Mouse (Mus musculus): ENCODE results near the gene Marf1. TPM values are rescaled to one million over a fixed set of nuclear protein-coding genes. Genes with fewer than 3 reads are reported as not detected.

The Marf1 gene
- polyA plus RNA-seq, 1 experiment from 2014 or later: 6.3 TPM

DNA sequence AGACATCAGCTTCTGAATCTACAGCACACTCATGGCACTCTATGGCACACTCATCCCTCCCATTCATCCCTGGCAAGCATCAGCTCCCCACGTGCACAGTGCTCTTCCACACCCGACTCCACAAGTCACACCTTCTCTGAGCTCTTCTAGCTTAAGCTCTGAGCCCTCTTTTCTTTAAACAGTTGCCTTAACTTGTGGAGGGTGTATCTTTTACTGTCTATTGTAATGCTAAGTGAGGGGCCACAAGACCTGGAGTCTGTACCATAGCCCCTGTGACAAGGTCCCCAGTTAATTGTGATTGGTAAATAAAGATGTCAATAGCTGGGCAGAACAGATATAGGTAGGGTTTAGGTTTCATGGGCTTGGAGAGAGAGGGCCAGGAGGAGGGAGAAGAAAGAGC lies 39.2 kb downstream of the Marf1 start:
- Histone ChIP-seq H3K9ac (ENCODE audit: low read length) (no peak overlapping the region), H3K27ac (replicated peaks) (no peak overlapping the region), H3K4me2 (replicated peaks; ENCODE audit: low read depth) (no peak overlapping the region), H3K4me3 (ENCODE audit: low read depth, low read length) (no peak overlapping the region), H3K36me3 (ENCODE audit: control insufficient read depth, insufficient read depth, low read length) (peaks cover 13% of the 10 kb centered on the region; the same call in 1 of the 2 replicates), H3K27me3 (ENCODE audit: control insufficient read depth, insufficient read depth, low read length) (no peaks in the 10 kb centered on the region), H3K4me1 (replicated peaks; ENCODE audit: control insufficient read depth, insufficient read depth) (no peaks in the 10 kb centered on the region), H3K9me3 (ENCODE audit: control insufficient read depth, low read length) (no peaks in the 10 kb centered on the region)
- DNase-seq (ENCODE audit: low spot score) (no peak), ATAC-seq (ENCODE audit: low FRiP score, low TSS enrichment) (no peak)
- TF ChIP-seq EP300 (optimal IDR thresholded peaks at IDR 0.05) (no peak), CTCF (IDR thresholded peaks at IDR 0.05; ENCODE audit: low read depth) (no peak)
- 82% methylated on average over 2 of the region's 2 CpGs for WGBS

DNA sequence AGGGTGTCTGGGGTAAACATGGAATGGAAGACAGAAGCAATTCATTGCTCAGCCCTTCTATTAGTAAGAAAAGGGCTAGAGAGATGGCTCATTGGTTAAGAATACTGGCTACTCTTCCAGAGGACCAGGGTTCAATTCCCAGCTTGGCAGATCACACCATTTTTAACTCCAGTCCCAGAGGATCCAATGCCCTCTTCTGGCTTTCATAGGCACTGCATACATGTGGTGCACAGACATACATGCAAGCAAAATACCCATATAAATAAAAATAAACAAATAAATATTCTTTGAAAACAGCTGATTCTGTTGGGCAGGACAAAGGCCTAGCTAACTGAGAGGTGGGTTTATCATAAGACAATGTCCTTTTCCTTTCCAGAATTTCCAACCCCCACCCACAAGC lies 40.6 kb downstream of the Marf1 start:
- no peak for ATAC-seq (ENCODE audit: low FRiP score, low TSS enrichment)
- peaks cover 13% of the 10 kb centered on the region; the same call in 1 of the 2 replicates for H3K36me3 ChIP-seq (ENCODE audit: control insufficient read depth, insufficient read depth, low read length)
- TF ChIP-seq EP300 (optimal IDR thresholded peaks at IDR 0.05) (no peak), CTCF (IDR thresholded peaks at IDR 0.05; ENCODE audit: low read depth) (peak; percentile 32; the same call in 1 of the 2 replicates)

DNA sequence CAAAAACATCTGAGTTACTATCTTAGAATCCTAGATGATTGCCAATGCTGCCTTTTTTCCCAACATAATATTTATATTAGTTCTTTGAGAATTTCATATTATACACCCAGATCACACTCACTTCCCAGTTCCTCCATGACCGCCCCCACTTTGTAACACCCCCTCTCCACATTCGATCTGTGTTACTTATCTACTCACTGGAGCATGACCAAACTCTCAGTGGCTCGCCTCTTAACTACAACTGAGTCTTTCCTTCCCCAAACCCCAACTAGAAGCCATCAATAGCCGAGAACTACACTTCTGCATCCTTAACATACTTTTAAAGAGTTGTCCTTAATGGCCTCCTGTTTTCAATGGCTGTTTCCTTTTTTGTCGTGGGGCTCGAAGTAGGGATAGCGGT lies 41.6 kb downstream of the Marf1 start:
- TF ChIP-seq CTCF (IDR thresholded peaks at IDR 0.05; ENCODE audit: low read depth) (no peak), EP300 (optimal IDR thresholded peaks at IDR 0.05) (no peak)
- 97% methylated on average over 7 of the region's 7 CpGs for whole genome bisulfite sequencing
- ATAC-seq (ENCODE audit: low FRiP score, low TSS enrichment): no peak
- H3K4me1 ChIP-seq (replicated peaks; ENCODE audit: control insufficient read depth, insufficient read depth): no peaks in the 10 kb centered on the region
- H3K4me2 ChIP-seq (replicated peaks; ENCODE audit: low read depth): no peak overlapping the region
- H3K9me3 ChIP-seq (ENCODE audit: control insufficient read depth, low read length): no peaks in the 10 kb centered on the region
- H3K27me3 ChIP-seq (ENCODE audit: control insufficient read depth, insufficient read depth, low read length): no peaks in the 10 kb centered on the region
- no peak overlapping the region for H3K27ac ChIP-seq (replicated peaks)
- H3K36me3 ChIP-seq (ENCODE audit: control insufficient read depth, insufficient read depth, low read length): peaks cover 13% of the 10 kb centered on the region; the same call in 1 of the 2 replicates
- no peak overlapping the region for H3K4me3 ChIP-seq (ENCODE audit: low read depth, low read length)
- no peak overlapping the region for H3K9ac ChIP-seq (ENCODE audit: low read length)
- DNase-seq (ENCODE audit: low spot score): no peak

More for the DNA sequence above, 40.6 kb downstream of the Marf1 start:
- H3K9me3 ChIP-seq (ENCODE audit: control insufficient read depth, low read length): no peaks in the 10 kb centered on the region
- no peaks in the 10 kb centered on the region for H3K27me3 ChIP-seq (ENCODE audit: control insufficient read depth, insufficient read depth, low read length)
- no peak overlapping the region for H3K4me2 ChIP-seq (replicated peaks; ENCODE audit: low read depth)
- no peak overlapping the region for H3K27ac ChIP-seq (replicated peaks)
- H3K9ac ChIP-seq (ENCODE audit: low read length): no peak overlapping the region
- H3K4me1 ChIP-seq (replicated peaks; ENCODE audit: control insufficient read depth, insufficient read depth): no peaks in the 10 kb centered on the region
- no peak overlapping the region for H3K4me3 ChIP-seq (ENCODE audit: low read depth, low read length)
- DNase-seq (ENCODE audit: low spot score): no peak

DNA sequence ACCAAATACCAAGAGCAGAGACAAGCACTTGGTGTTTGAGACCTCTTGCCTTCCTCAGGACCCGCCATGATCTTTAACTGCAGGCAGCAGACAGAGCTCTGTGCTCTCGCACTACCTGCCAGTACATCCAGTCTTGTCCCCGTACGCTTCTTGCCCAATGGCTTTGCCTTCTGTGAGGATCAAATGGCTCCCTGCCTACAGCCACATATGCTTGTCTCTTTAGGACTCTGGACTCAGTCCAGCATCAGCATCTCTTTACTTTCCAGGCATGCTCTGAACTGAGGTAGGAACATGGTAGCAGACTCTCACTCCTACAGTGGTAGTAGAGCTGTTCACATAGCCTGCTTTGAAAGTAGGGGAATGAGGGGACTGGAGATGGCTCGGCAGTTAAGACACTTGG lies 42.2 kb downstream of the Marf1 start:
- Histone ChIP-seq H3K9ac (ENCODE audit: low read length) (no peak overlapping the region), H3K4me1 (replicated peaks; ENCODE audit: control insufficient read depth, insufficient read depth) (no peaks in the 10 kb centered on the region), H3K27ac (replicated peaks) (no peak overlapping the region), H3K27me3 (ENCODE audit: control insufficient read depth, insufficient read depth, low read length) (no peaks in the 10 kb centered on the region), H3K36me3 (ENCODE audit: control insufficient read depth, insufficient read depth, low read length) (peaks cover 13% of the 10 kb centered on the region; the same call in 1 of the 2 replicates), H3K9me3 (ENCODE audit: control insufficient read depth, low read length) (no peaks in the 10 kb centered on the region), H3K4me2 (replicated peaks; ENCODE audit: low read depth) (no peak overlapping the region), H3K4me3 (ENCODE audit: low read depth, low read length) (no peak overlapping the region)
- TF ChIP-seq CTCF (IDR thresholded peaks at IDR 0.05; ENCODE audit: low read depth): no peak
- 95% methylated on average over 5 of the region's 5 CpGs for WGBS
- ATAC-seq (ENCODE audit: low FRiP score, low TSS enrichment): no peak
- no peak for DNase-seq (ENCODE audit: low spot score)

DNA sequence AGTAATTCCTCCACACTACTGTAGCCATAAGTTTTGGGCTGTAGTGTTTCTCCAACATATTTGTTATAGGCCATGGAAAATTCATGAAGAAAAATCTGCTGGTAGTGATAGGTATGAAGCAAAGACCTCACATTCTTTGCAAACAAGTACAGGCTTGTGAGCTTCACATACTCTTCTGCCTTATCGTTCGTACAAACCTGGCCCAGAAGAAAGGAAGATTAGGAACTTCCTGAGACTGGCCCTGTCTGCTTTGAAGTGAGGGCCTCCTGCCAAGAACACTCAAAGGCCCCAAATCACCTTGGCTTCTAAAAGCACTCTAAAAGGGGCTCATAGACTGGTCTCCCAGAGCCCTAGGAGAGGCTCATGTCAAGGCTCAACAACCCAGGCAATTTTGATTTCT lies 45.9 kb downstream of the Marf1 start:
- WGBS: 60% methylated on average over 2 of the region's 2 CpGs
- Histone ChIP-seq H3K9me3 (ENCODE audit: control insufficient read depth, low read length) (no peaks in the 10 kb centered on the region), H3K9ac (ENCODE audit: low read length) (no peak overlapping the region), H3K4me3 (ENCODE audit: low read depth, low read length) (no peak overlapping the region), H3K4me1 (replicated peaks; ENCODE audit: control insufficient read depth, insufficient read depth) (no peaks in the 10 kb centered on the region), H3K27ac (replicated peaks) (no peak overlapping the region), H3K4me2 (replicated peaks; ENCODE audit: low read depth) (no peak overlapping the region), H3K27me3 (ENCODE audit: control insufficient read depth, insufficient read depth, low read length) (no peaks in the 10 kb centered on the region), H3K36me3 (ENCODE audit: control insufficient read depth, insufficient read depth, low read length) (peaks cover 10% of the 10 kb centered on the region)
- no peak for TF ChIP-seq EP300 (optimal IDR thresholded peaks at IDR 0.05)
- no peak for TF ChIP-seq CTCF (IDR thresholded peaks at IDR 0.05; ENCODE audit: low read depth)
- no peak for DNase-seq (ENCODE audit: low spot score)
- ATAC-seq (ENCODE audit: low FRiP score, low TSS enrichment): no peak

DNA sequence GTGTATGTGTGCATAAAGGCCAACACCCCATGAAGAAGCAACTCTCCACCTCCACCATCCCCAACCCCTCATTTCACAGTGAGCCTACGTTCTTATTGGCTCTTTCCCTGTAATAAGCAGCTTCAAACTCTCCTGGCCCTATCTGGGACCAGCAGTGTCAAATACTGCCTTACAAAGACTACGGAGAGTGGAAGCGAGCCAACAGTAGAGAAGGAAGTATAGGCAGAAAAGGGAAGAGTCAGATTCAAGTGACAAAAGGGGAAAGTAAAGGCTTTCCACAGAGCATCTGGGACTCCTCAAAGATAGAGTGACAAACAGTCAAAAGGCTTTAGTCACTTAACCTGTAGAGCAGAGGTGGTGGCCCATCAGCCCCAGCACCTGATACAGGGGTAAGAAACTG lies 50.4 kb downstream of the Marf1 start:
- WGBS: 91% methylated on average over 3 of the region's 3 CpGs
- Histone ChIP-seq H3K9ac (ENCODE audit: low read length) (no peak overlapping the region), H3K27ac (replicated peaks) (no peak overlapping the region), H3K4me3 (ENCODE audit: low read depth, low read length) (no peak overlapping the region), H3K4me2 (replicated peaks; ENCODE audit: low read depth) (no peak overlapping the region), H3K36me3 (ENCODE audit: control insufficient read depth, insufficient read depth, low read length) (peaks cover 7% of the 10 kb centered on the region), H3K4me1 (replicated peaks; ENCODE audit: control insufficient read depth, insufficient read depth) (no peaks in the 10 kb centered on the region), H3K27me3 (ENCODE audit: control insufficient read depth, insufficient read depth, low read length) (no peaks in the 10 kb centered on the region), H3K9me3 (ENCODE audit: control insufficient read depth, low read length) (no peaks in the 10 kb centered on the region)
- DNase-seq (ENCODE audit: low spot score) (no peak), ATAC-seq (ENCODE audit: low FRiP score, low TSS enrichment) (no peak)
- no peak for TF ChIP-seq CTCF (IDR thresholded peaks at IDR 0.05; ENCODE audit: low read depth)
- no peak for TF ChIP-seq EP300 (optimal IDR thresholded peaks at IDR 0.05)
